Mouse (Mus musculus): ENCODE measurements at regions not wholly inside any gene's neighbourhood (a gene's known extent, or its start where the extent isn't known, plus 50 kb on each side); places are given as distances from the start of the nearest gene placed in this dataset.

DNA sequence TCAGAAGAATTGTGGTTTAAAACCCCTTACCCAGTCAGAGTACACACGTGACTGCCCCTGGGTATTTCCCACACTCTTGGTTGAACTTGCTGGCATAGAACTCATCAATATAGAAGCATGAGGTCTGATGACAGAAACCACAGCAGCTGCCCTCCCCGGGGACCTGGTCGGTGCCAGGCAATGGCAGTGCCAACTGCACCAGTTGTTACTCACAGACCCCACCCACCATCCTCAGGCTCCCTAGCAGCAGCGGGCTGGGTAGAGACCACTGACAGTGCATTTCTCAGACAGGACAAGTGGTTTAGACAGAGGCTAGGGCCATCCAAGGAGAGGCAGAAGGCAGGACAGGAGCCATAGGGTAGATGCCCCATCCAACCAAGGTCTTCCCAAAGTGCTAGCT, 144.7 kb upstream of the Lhx5 start:
- Histone ChIP-seq H3K4me1 (ENCODE audit: control insufficient read depth, insufficient read depth, low read length) (no peaks in the 10 kb centered on the region), H3K4me3 (ENCODE audit: insufficient read depth, low read depth, low read length) (no peak overlapping the region), H3K27me3 (ENCODE audit: control insufficient read depth, insufficient read depth, low read length) (peaks cover 11% of the 10 kb centered on the region; the same call in 1 of the 2 replicates), H3K27ac (replicated peaks; ENCODE audit: insufficient read depth, low read depth, low read length) (no peak overlapping the region), H3K36me3 (ENCODE audit: control insufficient read depth, insufficient read depth, low read length) (no peaks in the 10 kb centered on the region), H3K9ac (ENCODE audit: low read depth, low read length) (no peak overlapping the region), H3K79me2 (ENCODE audit: control insufficient read depth, insufficient read depth, low read length) (no peaks in the 10 kb centered on the region)
- DNase-seq (ENCODE audit: extremely low read depth, low read depth, low spot score), result no peak
- WGBS, result 78% methylated on average over 4 of the region's 4 CpGs
- TF ChIP-seq CTCF (IDR thresholded peaks at IDR 0.05; ENCODE audit: low read depth, low read length) (no peak), POLR2A (IDR thresholded peaks at IDR 0.05; ENCODE audit: extremely low read depth, insufficient read depth, low read length) (no peak)

DNA sequence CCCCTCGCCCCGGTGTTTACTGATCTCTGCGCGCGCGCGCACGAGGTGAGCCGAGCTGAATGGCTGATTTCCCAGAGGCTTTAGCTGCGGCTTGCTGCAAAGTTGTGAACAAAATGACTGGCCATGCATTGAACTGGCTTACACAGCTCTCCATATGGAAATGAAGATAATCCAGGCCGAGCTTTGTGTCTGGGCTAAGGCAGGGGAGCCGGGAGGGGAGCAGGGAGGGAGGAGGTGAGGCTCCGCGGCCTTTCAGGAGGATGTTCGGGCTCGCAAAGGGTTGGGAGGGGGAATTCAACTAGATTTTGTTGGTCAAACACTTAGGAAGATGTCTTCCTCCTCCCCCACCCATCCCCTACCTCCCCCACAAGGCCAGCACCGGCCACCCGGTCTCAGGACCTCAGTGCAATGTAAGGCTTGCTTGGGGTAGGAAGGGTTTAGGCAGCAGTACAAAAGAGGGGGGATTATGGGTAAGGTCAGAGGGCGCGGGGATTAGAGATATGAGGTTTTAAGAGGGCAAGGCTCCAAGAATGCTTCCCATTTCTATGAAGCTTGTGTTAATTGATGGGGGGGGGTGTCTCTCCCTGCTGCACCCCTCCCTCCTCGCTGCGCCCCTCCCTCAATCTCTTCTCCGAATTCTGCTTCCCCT, 143.3 kb upstream of the Lhx5 start:
- H3K27ac ChIP-seq (replicated peaks; ENCODE audit: insufficient read depth, low read depth, low read length), result no peak overlapping the region
- no peak for TF ChIP-seq POLR2A (IDR thresholded peaks at IDR 0.05; ENCODE audit: extremely low read depth, insufficient read depth, low read length)
- TF ChIP-seq CTCF (IDR thresholded peaks at IDR 0.05; ENCODE audit: low read depth, low read length), result no peak
- 8% methylated on average over 23 of the region's 23 CpGs for WGBS
- no peaks in the 10 kb centered on the region for H3K79me2 ChIP-seq (ENCODE audit: control insufficient read depth, insufficient read depth, low read length)
- H3K27me3 ChIP-seq (ENCODE audit: control insufficient read depth, insufficient read depth, low read length), result peaks cover 9% of the 10 kb centered on the region; the same call in 1 of the 2 replicates
- no peaks in the 10 kb centered on the region for H3K4me1 ChIP-seq (ENCODE audit: control insufficient read depth, insufficient read depth, low read length)
- no peak for DNase-seq (ENCODE audit: extremely low read depth, low read depth, low spot score)
- H3K9ac ChIP-seq (ENCODE audit: low read depth, low read length), result no peak overlapping the region
- no peaks in the 10 kb centered on the region for H3K36me3 ChIP-seq (ENCODE audit: control insufficient read depth, insufficient read depth, low read length)
- H3K4me3 ChIP-seq (ENCODE audit: insufficient read depth, low read depth, low read length), result no peak overlapping the region

- H3K36me3 ChIP-seq (ENCODE audit: control insufficient read depth, insufficient read depth, low read length), result no peaks in the 10 kb centered on the region
- TF ChIP-seq CTCF (IDR thresholded peaks at IDR 0.05; ENCODE audit: low read depth, low read length) (no peak), POLR2A (IDR thresholded peaks at IDR 0.05; ENCODE audit: extremely low read depth, insufficient read depth, low read length) (no peak)
- H3K4me3 ChIP-seq (ENCODE audit: insufficient read depth, low read depth, low read length), result no peak overlapping the region
- peaks cover 3% of the 10 kb centered on the region; the same call in 1 of the 2 replicates for H3K27me3 ChIP-seq (ENCODE audit: control insufficient read depth, insufficient read depth, low read length)
- no peak overlapping the region for H3K27ac ChIP-seq (replicated peaks; ENCODE audit: insufficient read depth, low read depth, low read length)
- H3K4me1 ChIP-seq (ENCODE audit: control insufficient read depth, insufficient read depth, low read length), result no peaks in the 10 kb centered on the region
- H3K79me2 ChIP-seq (ENCODE audit: control insufficient read depth, insufficient read depth, low read length), result no peaks in the 10 kb centered on the region
- no peak overlapping the region for H3K9ac ChIP-seq (ENCODE audit: low read depth, low read length)
- DNase-seq (ENCODE audit: extremely low read depth, low read depth, low spot score), result no peak
- WGBS, result 42% methylated on average over 16 of the region's 16 CpGs
Observed at GRCm38 (mm10) chr5:120294526-120295078, 136.9 kb upstream of the Lhx5 start.

GRCm38 (mm10) chr5:120297190-120297589, 134.3 kb upstream of the Lhx5 start:
- Histone ChIP-seq H3K4me1 (ENCODE audit: control insufficient read depth, insufficient read depth, low read length) (no peaks in the 10 kb centered on the region), H3K9ac (ENCODE audit: low read depth, low read length) (no peak overlapping the region), H3K79me2 (ENCODE audit: control insufficient read depth, insufficient read depth, low read length) (no peaks in the 10 kb centered on the region), H3K4me3 (ENCODE audit: insufficient read depth, low read depth, low read length) (no peak overlapping the region), H3K27me3 (ENCODE audit: control insufficient read depth, insufficient read depth, low read length) (peaks cover 5% of the 10 kb centered on the region; the same call in 1 of the 2 replicates), H3K27ac (replicated peaks; ENCODE audit: insufficient read depth, low read depth, low read length) (no peak overlapping the region), H3K36me3 (ENCODE audit: control insufficient read depth, insufficient read depth, low read length) (no peaks in the 10 kb centered on the region)
- no peak for TF ChIP-seq CTCF (IDR thresholded peaks at IDR 0.05; ENCODE audit: low read depth, low read length)
- TF ChIP-seq POLR2A (IDR thresholded peaks at IDR 0.05; ENCODE audit: extremely low read depth, insufficient read depth, low read length), result no peak
- 21% methylated on average over 10 of the region's 10 CpGs for WGBS
- DNase-seq (ENCODE audit: extremely low read depth, low read depth, low spot score), result no peak

GRCm38 (mm10) chr5:120297665-120298282, 133.7 kb upstream of the Lhx5 start:
- Histone ChIP-seq H3K79me2 (ENCODE audit: control insufficient read depth, insufficient read depth, low read length) (no peaks in the 10 kb centered on the region), H3K9ac (ENCODE audit: low read depth, low read length) (no peak overlapping the region), H3K27me3 (ENCODE audit: control insufficient read depth, insufficient read depth, low read length) (peaks cover 7% of the 10 kb centered on the region; the same call in 1 of the 2 replicates), H3K36me3 (ENCODE audit: control insufficient read depth, insufficient read depth, low read length) (no peaks in the 10 kb centered on the region), H3K4me1 (ENCODE audit: control insufficient read depth, insufficient read depth, low read length) (no peaks in the 10 kb centered on the region), H3K27ac (replicated peaks; ENCODE audit: insufficient read depth, low read depth, low read length) (no peak overlapping the region), H3K4me3 (ENCODE audit: insufficient read depth, low read depth, low read length) (no peak overlapping the region)
- 43% methylated on average over 3 of the region's 3 CpGs for WGBS
- TF ChIP-seq POLR2A (IDR thresholded peaks at IDR 0.05; ENCODE audit: extremely low read depth, insufficient read depth, low read length) (no peak), CTCF (IDR thresholded peaks at IDR 0.05; ENCODE audit: low read depth, low read length) (no peak)
- no peak for DNase-seq (ENCODE audit: extremely low read depth, low read depth, low spot score)

DNA sequence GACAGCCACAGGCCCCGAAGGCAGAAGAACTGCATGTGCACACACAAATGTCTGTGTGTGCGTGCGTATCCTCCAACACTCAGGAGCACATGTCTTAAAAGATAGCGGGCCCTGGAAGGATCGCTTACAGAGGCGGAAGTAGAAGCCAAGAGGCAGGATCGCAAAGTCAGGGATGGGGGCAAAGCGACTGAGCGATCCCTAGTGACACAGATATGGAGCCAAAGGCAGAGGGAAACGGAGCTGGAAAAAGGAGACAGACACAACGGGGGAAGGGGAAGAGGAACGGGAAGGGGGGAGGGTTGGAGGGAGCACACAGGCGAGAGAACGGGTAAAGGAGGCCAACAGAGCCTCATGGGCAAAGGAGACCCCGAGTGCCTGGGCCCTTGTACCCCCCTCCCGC, 129.8 kb upstream of the Lhx5 start:
- Histone ChIP-seq H3K36me3 (ENCODE audit: control insufficient read depth, insufficient read depth, low read length) (no peaks in the 10 kb centered on the region), H3K79me2 (ENCODE audit: control insufficient read depth, insufficient read depth, low read length) (no peaks in the 10 kb centered on the region), H3K27ac (replicated peaks; ENCODE audit: insufficient read depth, low read depth, low read length) (no peak overlapping the region), H3K27me3 (ENCODE audit: control insufficient read depth, insufficient read depth, low read length) (peaks cover 12% of the 10 kb centered on the region; the same call in 1 of the 2 replicates), H3K4me3 (ENCODE audit: insufficient read depth, low read depth, low read length) (no peak overlapping the region), H3K4me1 (ENCODE audit: control insufficient read depth, insufficient read depth, low read length) (no peaks in the 10 kb centered on the region), H3K9ac (ENCODE audit: low read depth, low read length) (no peak overlapping the region)
- DNase-seq (ENCODE audit: extremely low read depth, low read depth, low spot score), result no peak
- WGBS, result 7% methylated on average over 16 of the region's 16 CpGs
- TF ChIP-seq POLR2A (IDR thresholded peaks at IDR 0.05; ENCODE audit: extremely low read depth, insufficient read depth, low read length), result no peak
- no peak for TF ChIP-seq CTCF (IDR thresholded peaks at IDR 0.05; ENCODE audit: low read depth, low read length)
